Mouse (Mus musculus) liver, embryonic 14.5 days (tissue): ENCODE measurements at regions not wholly inside any gene's neighbourhood (a gene's known extent, or its start where the extent isn't known, plus 50 kb on each side); places are given as distances from the start of the nearest gene placed in this dataset.

ENCODE experiments used
- ATAC-seq: fragments of 200-750 bp; cut with Nextera tagmentation; 2 replicates; pipeline ENCODE4 v1.8.0; 2017; ENCODE audit warnings: moderate number of reproducible peaks, mild to moderate bottlenecking, moderate library complexity; ENCODE audit not compliant: insufficient read depth
- DNase-seq, 3 experiments: peaks; one replicate each; pipeline ENCODE4 v3.0.0-alpha.2; 2012 to 2013; ENCODE audit warnings: low read depth in 3 of 3, low spot score in 3 of 3
- H3K27ac ChIP-seq: fragments of 300-500 bp; sonication (generic); 2 replicates; pipeline ENCODE4 v1.5.1; 2014; ENCODE audit warnings: moderate library complexity, mild to moderate bottlenecking, control low read depth, inconsistent platforms
- H3K27me3 ChIP-seq: fragments of 300-500 bp; sonication (generic); 2 replicates; pipeline ENCODE4 v1.6.1; 2014; ENCODE audit warnings: mild to moderate bottlenecking, low read length, moderate library complexity; ENCODE audit not compliant: control insufficient read depth, insufficient read depth
- H3K36me3 ChIP-seq: fragments of 300-500 bp; sonication (generic); replicated peaks from 2 replicates; pipeline ENCODE4 v1.6.1; 2014; ENCODE audit warnings: low read depth; ENCODE audit not compliant: control insufficient read depth, insufficient read depth
- H3K4me1 ChIP-seq, 2 experiments: fragments of 200-500 bp in 1 of 2; fragments of 300-500 bp in 1 of 2; sonication (generic) in 1 of 2; replicated peaks; 2 replicates each; pipeline ENCODE4 v1.6.1; 2012 to 2014; ENCODE audit warnings: antibody characterized with exemption in 1 of 2, inconsistent platforms in 1 of 2, low read length in 1 of 2; ENCODE audit not compliant: control insufficient read depth in 2 of 2, insufficient read depth in 2 of 2
- H3K4me2 ChIP-seq: fragments of 300-500 bp; sonication (generic); 2 replicates; pipeline ENCODE4 v1.6.1; 2014; ENCODE audit warnings: low read depth, mild to moderate bottlenecking, control low read depth, moderate library complexity
- H3K4me3 ChIP-seq, 2 experiments: fragments of 200-500 bp in 1 of 2; fragments of 300-500 bp in 1 of 2; sonication (generic) in 1 of 2; 2 replicates each; pipeline ENCODE4 v1.5.1; 2012 to 2014; ENCODE audit warnings: low read depth in 2 of 2, low read length in 2 of 2, mild to moderate bottlenecking in 2 of 2, control low read depth in 1 of 2, inconsistent platforms in 1 of 2, moderate library complexity in 1 of 2; ENCODE audit not compliant: insufficient read depth in 1 of 2
- H3K9ac ChIP-seq: fragments of 300-500 bp; sonication (generic); replicated peaks from 2 replicates; pipeline ENCODE4 v1.6.1; 2014; ENCODE audit warnings: mild to moderate bottlenecking, control low read depth, moderate library complexity
- H3K9me3 ChIP-seq: fragments of 300-500 bp; sonication (generic); 2 replicates; pipeline ENCODE4 v1.6.1; 2016; ENCODE audit warnings: low read length, mixed read lengths; ENCODE audit not compliant: control insufficient read depth
- CTCF ChIP-seq: IDR thresholded peaks from 2 replicates; pipeline ENCODE4 v1.5.1; 2016; ENCODE audit warnings: antibody characterized with exemption, low read depth, control low read depth
- EP300 ChIP-seq: IDR thresholded peaks from 2 replicates; pipeline ENCODE4 v1.6.1; 2016; ENCODE audit warnings: antibody characterized with exemption, low read depth
- WGBS: fragments of 180-500 bp; shearing (Covaris S2); extraction: QIAGEN DNeasy Blood & Tissue Kit; methylation state at CpG from one replicate; pipeline ENCODE4 v1.1.7; 2014; ENCODE audit not compliant: insufficient replicate concordance; 5-methylcytosine and 5-hydroxymethylcytosine counted together

DNA sequence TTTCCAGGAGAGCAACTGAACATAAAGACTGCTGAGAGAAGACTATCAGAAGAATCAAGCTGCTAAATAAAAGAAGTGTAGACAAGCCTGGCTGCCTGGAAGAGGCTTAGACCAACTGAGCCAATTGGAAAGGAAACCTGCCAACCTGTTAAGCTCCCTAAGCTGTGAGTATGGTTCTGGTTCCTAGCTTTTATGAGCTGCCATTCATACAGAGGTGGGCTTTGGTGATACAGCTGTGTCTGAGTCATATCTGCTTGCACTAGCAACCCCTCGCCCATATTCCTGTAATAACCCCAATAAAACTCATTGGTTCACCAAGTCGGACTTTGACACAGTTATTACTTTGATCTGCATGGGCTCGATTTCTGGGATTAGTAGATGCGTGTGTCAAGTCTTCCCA lies 245.3 kb upstream of the Mon1b start:
- no peak for DNase-seq
- H3K36me3 ChIP-seq: no peaks in the 10 kb centered on the region
- no peaks in the 10 kb centered on the region for H3K27me3 ChIP-seq
- no peak overlapping the region for H3K4me3 ChIP-seq
- no peak for TF ChIP-seq EP300
- TF ChIP-seq CTCF: no peak
- H3K4me1 ChIP-seq: no peaks in the 10 kb centered on the region
- H3K9me3 ChIP-seq: no peaks in the 10 kb centered on the region
- H3K9ac ChIP-seq: no peak overlapping the region
- 55% methylated on average over 4 of the region's 4 CpGs for WGBS
- no peak overlapping the region for H3K27ac ChIP-seq
- H3K4me2 ChIP-seq: no peak overlapping the region
- ATAC-seq: no peak

DNA sequence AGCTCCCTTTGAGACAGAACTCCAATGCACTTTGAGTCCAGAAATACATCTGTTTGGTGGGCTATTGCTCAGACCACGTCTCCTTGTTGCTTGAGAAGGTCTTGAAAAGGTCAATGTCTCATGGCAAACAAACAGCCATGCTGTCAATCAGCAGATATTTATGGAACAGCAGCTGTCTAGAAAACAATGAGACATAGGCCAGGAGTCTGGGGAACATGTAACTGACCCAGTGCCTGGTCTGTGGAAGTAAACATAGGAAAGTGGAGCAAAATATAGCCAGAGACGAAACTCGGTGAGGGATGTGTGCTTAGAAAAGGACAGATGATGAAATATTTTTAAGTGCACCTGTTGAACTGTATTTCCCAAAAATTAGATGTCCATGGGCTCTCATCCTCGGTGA lies 241.1 kb upstream of the Mon1b start:
- ATAC-seq (no peak), DNase-seq (no peak)
- no peaks in the 10 kb centered on the region for H3K9me3 ChIP-seq
- no peak overlapping the region for H3K4me2 ChIP-seq
- TF ChIP-seq CTCF (no peak), EP300 (no peak)
- no peak overlapping the region for H3K9ac ChIP-seq
- no peaks in the 10 kb centered on the region for H3K27me3 ChIP-seq
- H3K27ac ChIP-seq: no peak overlapping the region
- no peaks in the 10 kb centered on the region for H3K36me3 ChIP-seq
- WGBS: 35% methylated on average over 4 of the region's 4 CpGs
- H3K4me1 ChIP-seq: no peaks in the 10 kb centered on the region
- H3K4me3 ChIP-seq: no peak overlapping the region

DNA sequence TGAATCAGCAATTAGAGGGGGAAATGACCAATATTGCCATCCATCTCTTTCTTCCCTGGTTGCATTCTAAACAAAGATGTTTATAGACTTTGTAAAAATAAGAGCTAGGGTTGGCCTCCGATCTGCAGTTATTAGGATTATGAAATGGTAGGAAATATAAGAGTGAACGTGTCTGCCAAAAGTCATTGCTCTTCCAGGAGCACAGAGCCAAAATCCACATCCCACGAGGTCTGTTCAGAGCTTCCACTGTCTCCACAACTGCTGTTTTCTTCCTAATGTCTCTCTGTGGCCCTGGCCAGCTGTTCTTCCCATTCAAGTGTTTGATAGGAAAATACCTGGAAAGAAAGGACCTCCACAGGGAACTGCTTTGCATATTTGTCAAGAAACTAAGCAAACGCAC lies 230.2 kb upstream of the Mon1b start:
- Histone ChIP-seq H3K4me3 (no peak overlapping the region), H3K36me3 (no peaks in the 10 kb centered on the region), H3K9me3 (no peaks in the 10 kb centered on the region), H3K27ac (no peak overlapping the region), H3K4me2 (no peak overlapping the region), H3K27me3 (no peaks in the 10 kb centered on the region), H3K9ac (no peak overlapping the region), H3K4me1 (no peaks in the 10 kb centered on the region)
- DNase-seq (no peak), ATAC-seq (no peak)
- 52% methylated on average over 4 of the region's 4 CpGs for WGBS
- TF ChIP-seq CTCF (no peak), EP300 (no peak)

- 58% methylated on average over 3 of the region's 3 CpGs for WGBS
- H3K9ac ChIP-seq: no peak overlapping the region
- no peak for ATAC-seq
- H3K36me3 ChIP-seq: no peaks in the 10 kb centered on the region
- H3K4me3 ChIP-seq: no peak overlapping the region
- no peaks in the 10 kb centered on the region for H3K27me3 ChIP-seq
- H3K4me1 ChIP-seq: no peaks in the 10 kb centered on the region
- no peak for TF ChIP-seq EP300
- no peak for TF ChIP-seq CTCF
- no peak overlapping the region for H3K4me2 ChIP-seq
- no peaks in the 10 kb centered on the region for H3K9me3 ChIP-seq
- no peak overlapping the region for H3K27ac ChIP-seq
- DNase-seq: no peak
Measured at GRCm38 (mm10) chr8:113419352-113419751, 216.0 kb upstream of the Mon1b start.

DNA sequence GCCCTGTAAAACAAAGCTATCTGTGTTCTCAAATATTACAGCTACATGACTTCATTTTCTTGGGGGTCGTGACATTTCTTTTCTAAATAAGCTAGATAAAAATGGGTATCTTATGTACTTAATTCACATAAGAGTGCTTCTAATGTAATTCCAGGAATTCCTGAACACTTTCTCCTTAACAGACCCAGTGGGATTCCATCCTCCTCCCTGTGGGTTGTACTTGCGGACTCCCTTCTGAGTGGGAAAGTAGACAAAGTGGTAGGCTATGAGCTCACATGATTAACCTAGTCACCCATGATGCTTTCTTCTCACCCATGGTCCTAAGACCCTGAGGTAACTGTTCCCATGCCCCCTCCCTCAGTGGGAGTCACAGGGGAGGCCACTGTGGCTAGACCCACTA lies 212.7 kb upstream of the Mon1b start:
- Histone ChIP-seq H3K36me3 (no peaks in the 10 kb centered on the region), H3K27ac (no peak overlapping the region), H3K9ac (no peak overlapping the region), H3K4me3 (no peak overlapping the region), H3K27me3 (no peaks in the 10 kb centered on the region), H3K9me3 (no peaks in the 10 kb centered on the region), H3K4me2 (no peak overlapping the region), H3K4me1 (no peaks in the 10 kb centered on the region)
- ATAC-seq (no peak), DNase-seq (no peak)
- 64% methylated on average over 2 of the region's 2 CpGs for WGBS
- TF ChIP-seq EP300: no peak

DNA sequence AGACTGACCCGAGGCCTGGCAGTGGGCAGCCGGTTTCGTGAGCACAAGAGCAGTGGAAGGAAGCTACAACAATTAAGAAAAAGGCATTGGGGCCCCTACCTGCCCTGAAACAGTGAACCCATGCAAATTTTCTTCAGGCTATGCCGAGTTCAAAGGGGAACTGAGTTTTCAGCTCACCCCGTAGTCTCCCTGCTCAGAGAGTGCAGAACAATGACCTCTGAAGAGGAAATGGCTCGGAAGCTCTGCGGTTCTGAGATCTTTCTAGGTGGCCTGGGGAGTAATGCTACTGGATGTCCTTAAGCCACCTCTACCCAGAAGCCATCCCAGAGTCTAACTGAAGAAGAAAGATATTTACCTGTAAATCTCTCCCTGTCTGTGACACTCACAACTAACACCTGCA lies 196.3 kb upstream of the Mon1b start:
- Histone ChIP-seq H3K36me3 (no peaks in the 10 kb centered on the region), H3K9me3 (no peaks in the 10 kb centered on the region), H3K27me3 (no peaks in the 10 kb centered on the region), H3K4me1 (no peaks in the 10 kb centered on the region), H3K27ac (no peak overlapping the region), H3K4me2 (no peak overlapping the region), H3K9ac (no peak overlapping the region), H3K4me3 (no peak overlapping the region)
- no peak for TF ChIP-seq CTCF
- TF ChIP-seq EP300: no peak
- WGBS: 23% methylated on average over 7 of the region's 7 CpGs
- ATAC-seq: no peak
- no peak for DNase-seq
